Mouse (Mus musculus) lung, embryonic 14.5 days (tissue): ENCODE results near the gene Mus81. TPM values are rescaled to one million over a fixed set of nuclear protein-coding genes. Genes with fewer than 3 reads are reported as not detected.

Experiments
- ATAC-seq: fragments of 200-750 bp; cut with Nextera tagmentation; 2 replicates; pipeline ENCODE4 v1.8.0; 2017; ENCODE audit warnings: mild to moderate bottlenecking, moderate TSS enrichment, moderate library complexity; ENCODE audit not compliant: insufficient read depth
- DNase-seq: peaks from one replicate; pipeline ENCODE4 v3.0.0-alpha.2; 2015
- H3K27ac ChIP-seq: fragments of 300-500 bp; sonication (generic); 2 replicates; pipeline ENCODE4 v1.5.1; 2014; ENCODE audit warnings: low read depth, mild to moderate bottlenecking, moderate library complexity
- H3K27me3 ChIP-seq: fragments of 300-500 bp; sonication (generic); 2 replicates; pipeline ENCODE4 v1.6.1; 2014; ENCODE audit warnings: low read length, control low read depth; ENCODE audit not compliant: insufficient read depth
- H3K36me3 ChIP-seq: fragments of 300-500 bp; sonication (generic); 2 replicates; pipeline ENCODE4 v1.6.1; 2014; ENCODE audit warnings: control low read depth; ENCODE audit not compliant: insufficient read depth
- H3K4me1 ChIP-seq: fragments of 300-500 bp; sonication (generic); 2 replicates; pipeline ENCODE4 v1.6.1; 2014; ENCODE audit warnings: antibody characterized with exemption, control low read depth; ENCODE audit not compliant: insufficient read depth
- H3K4me2 ChIP-seq: fragments of 300-500 bp; sonication (generic); 2 replicates; pipeline ENCODE4 v1.6.1; 2014; ENCODE audit warnings: mild to moderate bottlenecking
- H3K4me3 ChIP-seq: fragments of 300-500 bp; sonication (generic); 2 replicates; pipeline ENCODE4 v1.5.1; 2014; ENCODE audit warnings: low read depth, low read length
- H3K9ac ChIP-seq: fragments of 300-500 bp; sonication (generic); 2 replicates; pipeline ENCODE4 v1.6.1; 2014
- H3K9me3 ChIP-seq: fragments of 300-500 bp; sonication (generic); 2 replicates; pipeline ENCODE4 v1.6.1; 2016; ENCODE audit warnings: low read depth, low read length, control low read depth
- CTCF ChIP-seq: IDR thresholded peaks from 2 replicates; pipeline ENCODE4 v1.5.1; 2016; ENCODE audit warnings: antibody characterized with exemption, low read depth
- WGBS: fragments of 180-500 bp; shearing (Covaris S2); extraction: QIAGEN DNeasy Blood & Tissue Kit; methylation state at CpG from one replicate; pipeline ENCODE4 v1.1.7; 2014; 5-methylcytosine and 5-hydroxymethylcytosine counted together
- polyA plus RNA-seq: library from polyadenylated mRNA; unstranded; fragments of >200 nt; fragmentation: Nextera tagmentation; extraction: Ambion mirVana; gene quantifications from 2 replicates; pipeline ENCODE4 v1.2.1, GENCODE M21; 2014

Mus81 gene
- polyA plus RNA-seq = 39.8 and 42.6 TPM in 2 replicates

DNA sequence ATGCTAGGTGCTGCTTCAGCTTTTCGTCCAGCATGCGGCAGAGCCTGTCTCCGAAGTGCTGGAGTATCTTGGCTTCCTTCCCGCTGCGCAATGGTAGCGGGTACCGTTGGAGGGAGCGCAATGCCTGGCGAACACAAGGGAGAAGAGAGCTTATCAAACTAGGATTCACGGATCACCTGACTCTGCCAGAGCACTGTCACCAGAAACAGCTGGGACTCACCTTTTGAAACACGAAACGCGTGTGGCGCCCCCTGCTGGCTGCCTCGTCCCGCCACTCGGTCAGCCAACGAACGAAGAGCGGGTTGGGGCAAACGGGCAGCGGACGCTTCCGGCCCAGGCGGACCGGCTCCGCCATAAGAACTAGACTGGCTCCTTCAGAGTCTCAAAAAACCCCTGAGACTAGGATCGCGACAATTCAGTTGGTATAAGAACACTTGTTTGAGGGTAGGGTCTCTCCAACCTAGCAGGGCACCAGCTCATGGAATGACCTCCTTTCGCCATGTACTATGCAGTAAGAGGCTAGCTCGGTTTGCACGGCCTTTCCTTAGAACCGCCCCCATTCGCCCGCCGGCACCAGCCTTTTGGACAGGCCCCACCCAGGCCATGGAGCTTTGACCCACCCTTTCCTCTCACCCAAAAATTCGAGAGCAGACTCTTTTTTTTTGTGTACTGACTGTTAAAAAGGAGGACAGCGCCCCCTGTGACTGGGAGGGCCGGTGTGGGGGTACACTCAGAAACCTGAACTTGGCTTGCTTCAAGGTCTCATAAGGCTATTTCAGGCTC lies at the start of gene Mus81:
Mus81 (minus strand) TSS at position 635 of the 783 bp plus-strand sequence.
- under 1% methylated on average over 39 of the region's 39 CpGs for WGBS
- H3K4me1 ChIP-seq = peaks cover 12% of the 10 kb centered on the region; the same call in 1 of the 2 replicates
- peak within 1 kb of the TSS; percentile 57 for H3K4me3 ChIP-seq
- peaks cover 44% of the 10 kb centered on the region for H3K36me3 ChIP-seq
- H3K27me3 ChIP-seq = no peaks in the 10 kb centered on the region
- peak within 1 kb of the TSS; percentile 87 for H3K4me2 ChIP-seq
- peak; percentile 95 for TF ChIP-seq CTCF
- peak within 1 kb of the TSS; percentile 97 for H3K27ac ChIP-seq
- peak within 1 kb of the TSS; percentile 64 for H3K9ac ChIP-seq
- peak; percentile 75 for ATAC-seq
- no peaks in the 10 kb centered on the region for H3K9me3 ChIP-seq
- peak; percentile 98 for DNase-seq

DNA sequence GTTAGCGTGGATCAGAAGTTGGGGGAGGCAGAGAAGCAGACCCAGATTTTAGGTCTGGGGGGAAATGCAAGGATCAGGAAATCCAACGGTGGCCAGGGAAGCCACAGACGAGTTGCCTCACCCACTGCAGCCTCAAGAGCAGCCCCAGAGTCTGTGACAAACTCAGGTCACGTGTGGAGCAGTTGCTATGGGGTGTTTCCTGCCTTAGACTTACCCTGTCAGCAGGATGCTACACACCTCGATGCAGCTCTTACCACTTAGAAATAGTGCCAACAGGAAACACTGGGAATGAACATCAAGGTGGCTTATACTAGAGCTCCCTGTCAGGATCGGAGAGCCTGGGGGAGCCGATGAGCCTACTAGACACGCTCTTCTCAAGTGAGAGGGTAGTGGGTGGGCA lies 44.3 kb upstream of the Mus81 start:
- Histone ChIP-seq H3K27me3 (no peaks in the 10 kb centered on the region), H3K36me3 (no peaks in the 10 kb centered on the region), H3K9ac (no peak overlapping the region), H3K4me2 (no peak overlapping the region), H3K27ac (no peak overlapping the region), H3K9me3 (no peaks in the 10 kb centered on the region), H3K4me3 (no peak overlapping the region), H3K4me1 (0 out of 2 replicates have a peak, but pooled peaks cover 5% of the 10 kb centered on the region)
- DNase-seq (no peak), ATAC-seq (no peak)
- no peak for TF ChIP-seq CTCF
- WGBS = 52% methylated on average over 8 of the region's 8 CpGs

DNA sequence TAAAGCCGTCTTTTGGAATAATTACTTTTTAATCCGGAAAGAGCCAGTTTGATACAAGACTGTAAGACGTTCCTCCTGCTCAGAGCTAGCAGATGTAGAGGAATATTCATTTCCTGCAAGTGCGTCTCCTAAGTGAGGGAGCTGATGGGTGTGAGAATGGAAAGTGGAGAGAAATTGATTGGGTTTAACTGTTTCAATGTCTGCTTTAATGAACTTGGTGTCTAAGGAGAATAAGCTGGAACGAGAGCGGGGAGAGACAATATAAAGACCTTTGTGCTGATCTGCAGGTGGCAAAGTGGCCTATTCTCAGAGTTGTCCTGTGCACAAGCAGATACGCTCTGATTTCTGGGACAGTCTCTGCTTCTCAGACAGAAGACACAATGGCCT lies 41.9 kb upstream of the Mus81 start:
- Histone ChIP-seq H3K4me3 (no peak overlapping the region), H3K4me1 (0 out of 2 replicates have a peak, but pooled peaks cover 5% of the 10 kb centered on the region), H3K4me2 (peak overlapping the region; percentile 61; the same call in 1 of the 2 replicates), H3K27me3 (no peaks in the 10 kb centered on the region), H3K9me3 (no peaks in the 10 kb centered on the region), H3K27ac (no peak overlapping the region), H3K36me3 (no peaks in the 10 kb centered on the region), H3K9ac (no peak overlapping the region)
- no peak for TF ChIP-seq CTCF
- no peak for ATAC-seq
- WGBS = 54% methylated on average over 7 of the region's 7 CpGs
- no peak for DNase-seq

DNA sequence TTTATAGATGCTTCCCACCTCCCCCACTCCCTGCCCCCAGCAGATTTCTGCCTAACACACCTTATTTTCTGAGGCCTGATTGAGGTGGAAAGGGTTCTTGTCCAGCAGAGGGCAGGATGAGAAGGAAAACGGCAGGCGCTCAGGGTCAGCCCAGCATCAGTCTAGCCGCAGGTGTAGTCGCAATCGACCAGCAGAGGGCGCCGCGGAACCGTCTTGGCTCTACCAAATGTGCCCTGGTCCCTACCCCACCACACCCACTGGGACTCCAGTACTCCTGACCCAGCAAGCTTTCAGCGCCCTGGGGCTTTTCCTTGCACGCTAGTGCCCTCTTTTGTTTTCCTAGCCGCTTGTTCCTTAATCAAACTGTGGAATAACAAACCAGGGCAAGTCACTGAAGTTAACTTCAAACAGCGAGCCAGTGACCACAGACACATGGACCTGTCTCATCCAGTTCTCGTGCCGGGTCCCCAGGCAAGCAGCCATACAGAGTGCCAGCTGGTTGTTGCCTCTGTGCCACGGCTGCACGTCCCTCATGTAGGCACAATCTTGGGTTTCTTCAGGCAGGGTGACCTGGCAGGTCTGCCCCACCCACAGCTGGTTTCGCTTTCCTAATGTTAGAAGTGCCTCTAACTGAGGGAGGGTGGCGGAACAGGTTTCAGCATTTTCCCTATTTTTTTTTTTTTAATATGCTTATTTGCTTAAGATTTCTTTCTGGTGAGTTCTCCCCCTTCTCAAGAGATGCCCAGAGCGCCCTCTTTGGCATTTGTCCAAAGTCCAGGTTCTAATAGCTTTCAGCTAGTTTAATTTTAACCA lies 41.3 kb upstream of the Mus81 start:
- Histone ChIP-seq H3K27ac (peak overlapping the region; percentile 82; the same call in 1 of the 2 replicates), H3K4me1 (0 out of 2 replicates have a peak, but pooled peaks cover 5% of the 10 kb centered on the region), H3K27me3 (no peaks in the 10 kb centered on the region), H3K9ac (no peak overlapping the region), H3K4me2 (peak overlapping the region; percentile 61), H3K36me3 (no peaks in the 10 kb centered on the region), H3K4me3 (peak overlapping the region; percentile 17; the same call in 1 of the 2 replicates), H3K9me3 (no peaks in the 10 kb centered on the region)
- peak; percentile 98 for DNase-seq
- peak; percentile 99 for TF ChIP-seq CTCF
- ATAC-seq = peak; percentile 98
- 13% methylated on average over 20 of the region's 20 CpGs for WGBS

DNA sequence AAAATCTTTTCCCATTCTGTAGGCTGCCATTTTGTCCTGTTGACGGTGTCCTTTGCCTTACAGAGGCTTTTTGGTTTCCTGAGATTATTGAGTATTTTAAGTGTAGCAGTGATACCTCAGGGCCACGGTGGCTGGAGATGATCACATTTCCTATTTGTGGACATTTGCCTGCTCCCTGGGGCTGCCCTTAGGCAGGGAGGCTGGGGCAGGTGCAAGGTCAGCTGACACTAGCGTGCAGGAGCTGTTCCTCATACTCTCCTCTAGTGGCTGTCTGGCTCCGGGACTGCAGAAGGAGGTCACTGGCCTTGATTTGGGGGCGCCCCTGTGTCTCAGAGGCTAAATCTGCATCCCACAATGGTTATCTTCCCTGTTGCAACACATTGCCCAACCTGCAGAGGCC lies 37.0 kb upstream of the Mus81 start:
- no peak overlapping the region for H3K4me3 ChIP-seq
- H3K9ac ChIP-seq = no peak overlapping the region
- ATAC-seq (no peak), DNase-seq (no peak)
- 59% methylated on average over 5 of the region's 5 CpGs for WGBS
- H3K27me3 ChIP-seq = no peaks in the 10 kb centered on the region
- H3K27ac ChIP-seq = no peak overlapping the region
- no peak for TF ChIP-seq CTCF
- no peaks in the 10 kb centered on the region for H3K4me1 ChIP-seq
- no peaks in the 10 kb centered on the region for H3K9me3 ChIP-seq
- H3K4me2 ChIP-seq = no peak overlapping the region
- H3K36me3 ChIP-seq = no peaks in the 10 kb centered on the region

DNA sequence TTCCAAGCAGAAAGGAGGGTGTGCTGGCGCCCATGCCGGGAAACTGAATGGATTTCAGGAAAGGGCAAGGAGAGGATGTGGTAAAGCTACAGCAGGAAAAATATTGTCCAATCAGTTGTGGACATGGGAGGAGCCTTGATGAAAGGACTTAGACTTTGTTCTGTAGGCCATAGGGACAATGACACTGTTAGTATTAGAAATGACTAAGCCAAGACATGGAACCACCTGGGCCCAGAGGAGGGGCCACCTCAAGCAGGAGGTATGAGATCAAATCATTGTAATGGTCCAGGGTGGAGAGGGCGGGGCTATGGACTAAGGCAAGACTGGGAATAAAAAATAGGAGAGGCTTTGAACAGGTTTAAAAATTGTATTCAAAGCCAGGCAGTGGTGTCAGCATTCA lies 30.5 kb upstream of the Mus81 start:
- H3K36me3 ChIP-seq = no peaks in the 10 kb centered on the region
- DNase-seq (no peak), ATAC-seq (no peak)
- H3K4me1 ChIP-seq = no peaks in the 10 kb centered on the region
- no peaks in the 10 kb centered on the region for H3K27me3 ChIP-seq
- no peak overlapping the region for H3K9ac ChIP-seq
- no peak overlapping the region for H3K4me3 ChIP-seq
- 77% methylated on average over 3 of the region's 3 CpGs for WGBS
- H3K27ac ChIP-seq = no peak overlapping the region
- no peak for TF ChIP-seq CTCF
- no peaks in the 10 kb centered on the region for H3K9me3 ChIP-seq
- H3K4me2 ChIP-seq = no peak overlapping the region
